ENCODE assay signal across 26 mouse cellular contexts in the genomic region with DNA sequence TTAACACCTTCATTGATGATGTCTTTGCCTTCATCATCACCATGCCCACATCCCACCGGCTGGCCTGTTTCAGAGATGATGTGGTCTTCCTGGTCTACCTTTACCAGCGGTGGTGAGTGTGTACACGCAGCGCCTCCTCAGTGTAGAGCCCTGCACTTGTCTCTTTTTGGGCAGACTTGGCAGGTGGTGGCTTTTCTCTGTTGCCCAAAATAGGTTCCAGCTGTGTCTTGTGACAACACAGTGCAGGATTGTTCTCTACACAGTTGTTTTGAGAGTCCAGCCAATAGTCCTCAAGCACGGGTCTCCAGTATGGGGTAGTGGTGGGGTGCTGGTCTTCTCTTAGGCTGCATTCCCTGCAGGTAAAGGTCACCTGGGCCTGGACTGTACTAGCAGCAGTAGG. TPM values are rescaled to one million over a fixed set of nuclear protein-coding genes. Genes with fewer than 3 reads are reported as not detected.
"Had no signal": no experiment of that assay in that cellular context is flagged by ENCODE, and none has a peak within 500 bp of the region (broad histone marks: within the 10 kb centered on the region; RNA-seq: fewer than 3 reads in every experiment).

No protein-coding gene starts in this region.

- ATAC-seq: liver, postnatal 0 days; lung, postnatal 0 days had no signal

- H3K27me3 ChIP-seq: kidney, embryonic 15.5 days; limb, embryonic 13.5 days had no signal

- H3K4me3 ChIP-seq: kidney, embryonic 15.5 days; limb, embryonic 10.5 days; limb, embryonic 13.5 days had no signal

- H3K27ac ChIP-seq: kidney, embryonic 15.5 days; limb, embryonic 10.5 days; limb, embryonic 13.5 days; liver, embryonic 14.5 days; macrophage; stomach, postnatal 0 days had no signal

- H3K9ac ChIP-seq: kidney, embryonic 15.5 days; limb, embryonic 13.5 days; liver, embryonic 14.5 days; liver, postnatal 0 days; lung, embryonic 14.5 days had no signal

- DNase-seq: kidney, postnatal 10 days; kidney, postnatal 36 days; liver; liver, postnatal 0 days; lung, embryonic 14.5 days; midbrain, embryonic 14.5 days; right cerebral cortex, postnatal 4 days; thymus, adult 2 months; thymus, postnatal 14 days; thymus, postnatal 4 days had no signal

- H3K4me1 ChIP-seq: kidney, embryonic 15.5 days; limb, embryonic 10.5 days; limb, embryonic 13.5 days had no signal

RNA-seq across cellular contexts. Expression of gene Tert, which starts 8.3 kb away (rescaled TPM):
- polyA plus RNA-seq: macrophage had no signal

RNA-seq across cellular contexts. Expression of gene Slc6a18, which starts 59.4 kb away (rescaled TPM):
- total RNA-seq: layer of hippocampus, postnatal 25 days; left cerebral cortex, adult 18-20 months; left cerebral cortex, postnatal 25 days; megakaryocyte-erythroid progenitor cell, adult 5-6 weeks; midbrain, postnatal 0 days had no signal
- polyA plus RNA-seq: limb, embryonic 10.5 days; limb, embryonic 13.5 days; liver, embryonic 14.5 days; liver, postnatal 0 days; lung, embryonic 14.5 days; lung, postnatal 0 days; macrophage; midbrain, embryonic 11.5 days; midbrain, embryonic 14.5 days; midbrain, postnatal 0 days; neural tube, embryonic 11.5 days; neural tube, embryonic 14.5 days; stomach, embryonic 14.5 days; stomach, postnatal 0 days had no signal
